Mouse (Mus musculus): ENCODE results near the gene Tdgf1. TPM values are rescaled to one million over a fixed set of nuclear protein-coding genes. Genes with fewer than 3 reads are reported as not detected.

Gene Tdgf1
- not detected for total RNA-seq (2023)

DNA sequence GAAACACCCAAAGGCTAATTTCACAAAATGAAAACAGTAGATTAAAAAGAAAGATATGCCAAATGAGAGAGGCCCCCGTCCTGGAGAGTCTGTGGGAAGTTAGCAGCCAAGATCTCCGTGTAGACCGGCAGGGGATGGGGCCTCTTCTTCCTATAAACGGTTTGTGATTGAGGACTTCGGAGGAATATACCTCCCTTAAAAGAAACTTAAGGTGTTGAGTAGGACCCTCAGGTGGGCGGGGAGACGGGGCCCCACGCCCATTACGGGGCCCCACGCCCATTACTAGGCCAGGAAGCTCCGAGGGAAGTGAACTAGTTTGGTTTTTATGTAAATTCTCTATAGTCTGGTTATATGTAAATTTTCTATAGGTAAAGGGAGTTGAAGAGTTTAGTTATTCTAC is at the start of gene Tdgf1:
Gene Tdgf1 (minus strand): TSS at position 233 of the 400 bp plus-strand sequence.

GRCm38 (mm10) chr9:110990204-110990603 is 44.2 kb upstream of the Tdgf1 start, which contains the start of gene Rtp3:
Gene Rtp3, minus strand, starts transcription at chr9:110990583.

GRCm38 (mm10) chr9:110951397-110951796 is 5.4 kb upstream of the Tdgf1 start, which contains the start of gene Lrrc2:
Gene Lrrc2, plus strand, starts transcription at chr9:110951545.

DNA sequence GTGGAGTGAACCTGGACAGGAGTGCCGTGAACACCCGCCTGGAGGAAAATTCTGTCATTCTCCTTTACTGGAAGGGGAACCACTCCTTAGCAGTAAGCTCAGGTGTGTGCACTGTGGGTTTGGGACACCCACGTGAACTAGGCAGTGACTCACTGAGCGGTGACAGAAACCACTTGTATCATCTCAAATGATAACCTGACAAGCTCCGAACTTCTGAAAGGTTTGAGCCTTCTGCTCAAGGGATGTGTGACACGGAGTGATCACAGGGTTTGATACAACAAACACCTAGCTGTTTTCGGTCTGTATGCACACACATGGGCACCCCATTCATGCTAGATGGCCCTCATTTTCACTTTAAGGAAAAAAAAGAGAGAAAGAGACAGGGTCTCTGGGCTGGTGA is 29.2 kb downstream of the Tdgf1 start, which contains the start of gene Fam240a:
Gene Fam240a (minus strand): TSS at position 76 of the 400 bp plus-strand sequence.

Other genes starting within 250 kb of the Tdgf1 start
- not detected for gene Myl3, start 204.3 kb downstream of the Tdgf1 start, total RNA-seq (2023)
- gene Pth1r, start 199.0 kb downstream of the Tdgf1 start, total RNA-seq (2023) = under 1 TPM in 1 of 2 experiments, not detected in 1; 0.46 TPM
- gene Prss42, start 148.0 kb downstream of the Tdgf1 start, total RNA-seq (2023) = not detected
- not detected for gene Prss44, start 132.2 kb downstream of the Tdgf1 start, total RNA-seq (2023)
- gene Prss43, start 119.5 kb downstream of the Tdgf1 start, total RNA-seq (2023) = not detected
- gene Prss45, start 111.6 kb downstream of the Tdgf1 start, total RNA-seq (2023) = not detected
- gene Prss46, start 101.7 kb downstream of the Tdgf1 start, total RNA-seq (2023) = not detected
- not detected for gene Prss50, start 88.2 kb downstream of the Tdgf1 start, total RNA-seq (2023)
- gene Als2cl, start 66.3 kb downstream of the Tdgf1 start, total RNA-seq (2023) = 1 to 10 TPM; 5.6 to 9.7 TPM
- under 1 TPM; 0.18 to 0.29 TPM for gene Tmie, start 66.0 kb downstream of the Tdgf1 start, total RNA-seq (2023)
- not detected for gene Fam240a, start 29.3 kb downstream of the Tdgf1 start, total RNA-seq (2023)
- gene Lrrc2, start 5.4 kb upstream of the Tdgf1 start, total RNA-seq (2023) = not detected
- gene Rtp3, start 44.4 kb upstream of the Tdgf1 start, total RNA-seq (2023) = not detected
- 1 to 10 TPM; 2.8 to 3.4 TPM for gene Ltf, start 73.1 kb upstream of the Tdgf1 start, total RNA-seq (2023)
- gene Ccrl2, start 111.4 kb upstream of the Tdgf1 start, total RNA-seq (2023) = 100 to 1,000 TPM; 352 to 399 TPM
- gene Lrrfip2, start 171.4 kb upstream of the Tdgf1 start, total RNA-seq (2023) = 10 to 100 TPM; 76.6 to 77.3 TPM